Mouse (Mus musculus): Measurements from ENCODE around the gene Mageb1. TPM values are rescaled to one million over a fixed set of nuclear protein-coding genes. Genes with fewer than 3 reads are reported as not detected.

Mageb1 gene
- not detected in 2 replicates for polyA plus RNA-seq (2012; rRNA removed; ENCODE audit: low replicate concordance)

DNA sequence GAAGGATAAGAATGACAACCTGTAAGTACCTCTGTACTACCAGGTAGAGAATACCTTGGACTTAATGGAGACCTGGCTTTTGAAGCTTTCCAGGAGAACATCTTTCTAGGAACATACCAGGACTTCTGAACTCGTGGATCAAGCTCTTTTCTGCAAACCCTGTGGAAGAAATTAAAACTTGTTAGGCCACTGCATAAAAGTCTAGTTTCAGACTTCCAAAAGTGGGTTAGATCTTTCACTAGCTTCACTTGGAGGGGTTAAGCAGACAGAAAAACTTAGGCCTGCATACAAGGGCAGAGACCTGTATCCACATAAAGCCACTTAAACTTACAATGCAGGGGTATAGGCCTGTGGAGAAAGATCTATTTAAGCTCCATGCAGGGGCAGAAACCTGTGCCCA is at the start of gene Mageb1:
Mageb1 (minus strand) TSS at position 101 of the 400 bp plus-strand sequence.

Other genes with a start within 250 kb of the Mageb1 start
- not detected in 2 replicates for gene Mageb5, start 233.3 kb downstream of the Mageb1 start, polyA plus RNA-seq (2012; rRNA removed; ENCODE audit: low replicate concordance)

Data from mammary gland, adult 2 months (tissue).